Mouse (Mus musculus): Measurements from ENCODE around the gene Fut9.

- TF ChIP-seq POLR2A (IDR thresholded peaks at IDR 0.05; ENCODE audit: control insufficient read depth, extremely low read depth, insufficient read depth, low read length, poor library complexity) (no peak), CTCF (IDR thresholded peaks at IDR 0.05; ENCODE audit: borderline replicate concordance, control insufficient read depth, extremely low read depth, insufficient read depth, low read length, poor library complexity) (no peak)
Measured at GRCm38 (mm10) chr4:25651902-25652301, 148.1 kb downstream of the Fut9 start.

Measured in thymus, adult 2 months (tissue).